ENCODE assay signal across 18 mouse cellular contexts in the genomic region with DNA sequence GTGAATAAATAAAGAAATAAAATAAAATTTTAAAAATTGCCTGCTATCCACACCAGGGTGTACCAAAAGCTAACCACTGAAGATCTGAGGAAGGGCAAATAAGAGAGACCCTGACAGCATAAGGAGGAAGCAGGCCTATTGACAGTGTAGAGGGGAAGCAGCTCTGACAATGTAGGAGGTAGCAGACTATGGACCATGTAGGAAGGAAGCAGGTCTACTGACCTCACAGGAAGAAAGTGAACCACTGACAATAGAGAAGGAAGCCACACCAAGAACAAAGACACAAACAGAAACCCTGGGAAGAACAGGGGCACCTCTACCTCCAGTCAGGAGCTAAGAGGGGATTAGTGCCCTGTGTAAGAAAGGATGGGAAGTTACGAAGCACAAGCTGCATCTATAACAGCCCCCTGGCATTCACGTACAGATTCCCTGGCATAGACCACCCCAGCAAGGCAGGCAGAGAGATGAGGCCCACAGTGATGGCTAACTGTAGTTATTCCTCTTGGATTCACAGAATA.
DNase-seq lines count a peak whose midpoint lies in the region; ATAC-seq and TF ChIP-seq lines count a peak whose summit lies in the region.
"Had no signal": no experiment of that assay in that cellular context is flagged by ENCODE, and none has a peak within 500 bp of the region (broad histone marks: within the 10 kb centered on the region; RNA-seq: fewer than 3 reads in every experiment).

No protein-coding gene starts in this region.

- DNase-seq in heart, adult 8-10 months (ENCODE audit: low spot score) = peak; percentile 36
- DNase-seq in heart, postnatal 14 days = no peak
- DNase-seq in kidney, adult 18-20 months = no peak
- DNase-seq in lung, postnatal 0 days (ENCODE audit: low spot score) = peak; percentile 62
- no peak for DNase-seq in lung, postnatal 4 days
- DNase-seq: adrenal gland, postnatal 14 days; cerebellum, adult 11 months; cerebellum, postnatal 10 days; liver; thymus, postnatal 4 days had no signal

- no peak; the same call in 1 of the 2 replicates for TF ChIP-seq CTCF in lung, postnatal 0 days (IDR thresholded peaks at IDR 0.05)

- no peak overlapping the region for H3K9ac ChIP-seq in kidney, embryonic 16.5 days (replicated peaks; ENCODE audit: low read length)
- no peak overlapping the region for H3K9ac ChIP-seq in lung, postnatal 0 days (replicated peaks; ENCODE audit: low read depth)
- H3K9ac ChIP-seq: embryonic facial prominence, embryonic 15.5 days; midbrain, embryonic 13.5 days; neural tube, embryonic 13.5 days had no signal

- peak; percentile 72 for TF ChIP-seq EP300 in lung, postnatal 0 days (IDR thresholded peaks at IDR 0.05)

- ATAC-seq in kidney, embryonic 16.5 days (ENCODE audit: low FRiP score, low TSS enrichment) = peak; percentile 76; the same call in 1 of the 2 replicates
- ATAC-seq in lung, postnatal 0 days = peak; percentile 90
- ATAC-seq in megakaryocyte progenitor cell, adult 5-6 weeks (replicated peaks; ENCODE audit: poor library complexity) = peak; percentile 51
- ATAC-seq: forebrain, embryonic 16.5 days; hindbrain, embryonic 16.5 days; midbrain, embryonic 13.5 days had no signal

- intact Hi-C loops in heart, postnatal 14 days (cut with DNase I) = no loop called here

- no peak overlapping the region for H3K4me3 ChIP-seq in kidney, embryonic 16.5 days (ENCODE audit: low read length)
- H3K4me3 ChIP-seq in lung, postnatal 0 days (ENCODE audit: low read depth, low read length) = no peak overlapping the region
- H3K4me3 ChIP-seq: embryonic facial prominence, embryonic 15.5 days; midbrain, embryonic 13.5 days; neural tube, embryonic 13.5 days had no signal

- H3K9me3 ChIP-seq in kidney, embryonic 16.5 days (ENCODE audit: low read length) = no peaks in the 10 kb centered on the region
- H3K9me3 ChIP-seq in lung, postnatal 0 days (ENCODE audit: low read length) = no peaks in the 10 kb centered on the region
- H3K9me3 ChIP-seq: embryonic facial prominence, embryonic 15.5 days; midbrain, embryonic 13.5 days; neural tube, embryonic 13.5 days had no signal

- WGBS in kidney, embryonic 16.5 days = 79% methylated on average over 2 of the region's 2 CpGs
- 68% methylated on average over 2 of the region's 2 CpGs for WGBS in lung, postnatal 0 days

- peak overlapping the region; percentile 34; the same call in 1 of the 2 replicates for H3K27ac ChIP-seq in kidney, embryonic 16.5 days (ENCODE audit: low read length)
- peak overlapping the region; percentile 62; the same call in 1 of the 2 replicates for H3K27ac ChIP-seq in lung, postnatal 0 days (ENCODE audit: low read length)
- H3K27ac ChIP-seq: embryonic facial prominence, embryonic 15.5 days; midbrain, embryonic 13.5 days; neural tube, embryonic 13.5 days had no signal

- no peaks in the 10 kb centered on the region for H3K4me1 ChIP-seq in kidney, embryonic 16.5 days (ENCODE audit: insufficient read depth, low read length)
- H3K4me1 ChIP-seq in lung, postnatal 0 days (ENCODE audit: insufficient read depth, low read depth, low read length) = no peaks in the 10 kb centered on the region
- H3K4me1 ChIP-seq: embryonic facial prominence, embryonic 15.5 days; midbrain, embryonic 13.5 days; neural tube, embryonic 13.5 days had no signal

- H3K27me3 ChIP-seq in kidney, embryonic 16.5 days (ENCODE audit: insufficient read depth, low read length) = no peaks in the 10 kb centered on the region
- no peaks in the 10 kb centered on the region for H3K27me3 ChIP-seq in lung, postnatal 0 days (replicated peaks; ENCODE audit: insufficient read depth, low read length)
- H3K27me3 ChIP-seq: CH12.LX; embryonic facial prominence, embryonic 15.5 days; midbrain, embryonic 13.5 days; neural tube, embryonic 13.5 days had no signal

- H3K36me3 ChIP-seq in kidney, embryonic 16.5 days (ENCODE audit: insufficient read depth, low read length) = peaks cover 28% of the 10 kb centered on the region
- H3K36me3 ChIP-seq in lung, postnatal 0 days (ENCODE audit: insufficient read depth, low read length) = peaks cover 84% of the 10 kb centered on the region

- no peak overlapping the region for H3K4me2 ChIP-seq in kidney, embryonic 16.5 days (replicated peaks; ENCODE audit: low read depth, low read length)
- H3K4me2 ChIP-seq in lung, postnatal 0 days (replicated peaks; ENCODE audit: low read depth, low read length) = no peak overlapping the region
- H3K4me2 ChIP-seq: embryonic facial prominence, embryonic 15.5 days; midbrain, embryonic 13.5 days; neural tube, embryonic 13.5 days had no signal

Comparison
In these comparisons a context has a peak if more than half of its experiments do, and no peak if none do; other contexts are left out.
1. DNase-seq: peak in heart, adult 8-10 months (single experiment) and lung, postnatal 0 days (single experiment); none in heart, postnatal 14 days (0 of 2), kidney, adult 18-20 months (single experiment) and lung, postnatal 4 days (0 of 2).
2. Peak in every context shown above with its lines, with median percentiles within 50 percentile points of each other: ATAC-seq.